Mouse (Mus musculus) limb, embryonic 14.5 days (tissue): ENCODE results near the gene Cdhr2. TPM values are rescaled to one million over a fixed set of nuclear protein-coding genes. Genes with fewer than 3 reads are reported as not detected.

ENCODE experiments used
- ATAC-seq: fragments of 200-750 bp; cut with Nextera tagmentation; 2 replicates; pipeline ENCODE4 v1.8.0; 2017; ENCODE audit warnings: low read depth, moderate number of reproducible peaks, moderate TSS enrichment; ENCODE audit not compliant: low FRiP score
- DNase-seq: peaks from one replicate; pipeline ENCODE4 v3.0.0-alpha.2; 2015; ENCODE audit warnings: low spot score
- H3K27ac ChIP-seq: fragments of 300-500 bp; sonication (generic); replicated peaks from 2 replicates; pipeline ENCODE4 v1.5.1; 2014; ENCODE audit warnings: low read depth, mild to moderate bottlenecking, low read length, moderate library complexity, mixed read lengths
- H3K27me3 ChIP-seq: fragments of 300-500 bp; sonication (generic); 2 replicates; pipeline ENCODE4 v1.6.1; 2014; ENCODE audit warnings: low read length, mixed read lengths; ENCODE audit not compliant: control insufficient read depth, insufficient read depth
- H3K36me3 ChIP-seq: fragments of 300-500 bp; sonication (generic); 2 replicates; pipeline ENCODE4 v1.6.1; 2014; ENCODE audit warnings: mild to moderate bottlenecking, low read length, moderate library complexity, mixed read lengths; ENCODE audit not compliant: control insufficient read depth, insufficient read depth
- H3K4me1 ChIP-seq: fragments of 300-500 bp; sonication (generic); 2 replicates; pipeline ENCODE4 v1.6.1; 2014; ENCODE audit warnings: antibody characterized with exemption, low read length, mixed read lengths; ENCODE audit not compliant: control insufficient read depth, insufficient read depth
- H3K4me2 ChIP-seq: fragments of 300-500 bp; sonication (generic); replicated peaks from 2 replicates; pipeline ENCODE4 v1.6.1; 2014; ENCODE audit warnings: low read depth, mild to moderate bottlenecking, low read length, moderate library complexity; ENCODE audit not compliant: severe bottlenecking
- H3K4me3 ChIP-seq: fragments of 300-500 bp; sonication (generic); replicated peaks from 2 replicates; pipeline ENCODE4 v1.5.1; 2014; ENCODE audit warnings: low read length
- H3K9ac ChIP-seq: fragments of 300-500 bp; sonication (generic); 2 replicates; pipeline ENCODE4 v1.6.1; 2014; ENCODE audit warnings: mild to moderate bottlenecking, low read depth, low read length, moderate library complexity; ENCODE audit not compliant: severe bottlenecking
- H3K9me3 ChIP-seq: fragments of 300-500 bp; sonication (generic); 2 replicates; pipeline ENCODE4 v1.6.1; 2016; ENCODE audit warnings: low read length; ENCODE audit not compliant: control insufficient read depth
- POLR2A ChIP-seq: fragments of 200-500 bp; IDR thresholded peaks from 2 replicates; pipeline ENCODE4 v1.8.0; 2012; ENCODE audit warnings: inconsistent platforms, mild to moderate bottlenecking, moderate library complexity, borderline replicate concordance; ENCODE audit not compliant: insufficient read depth, insufficient read length; ENCODE audit errors: extremely low read depth
- WGBS: fragments of 180-500 bp; shearing (Covaris S2); extraction: QIAGEN DNeasy Blood & Tissue Kit; methylation state at CpG from one replicate; pipeline ENCODE4 v1.1.7; 2014; 5-methylcytosine and 5-hydroxymethylcytosine counted together
- polyA plus RNA-seq, 2 experiments: library from polyadenylated mRNA; depleted of rRNA in 1 of 2; stranded (reverse) in 1 of 2; unstranded in 1 of 2; fragments of >200 nt; fragmentation: Nextera tagmentation in 1 of 2; extraction: Ambion mirVana in 1 of 2; gene quantifications; 2 replicates each; pipeline versions ENCODE4 v1.2.1 to v1.2.3; 2012 to 2014

The Cdhr2 gene
- polyA plus RNA-seq, 2 experiments, result 0.06 TPM

DNA sequence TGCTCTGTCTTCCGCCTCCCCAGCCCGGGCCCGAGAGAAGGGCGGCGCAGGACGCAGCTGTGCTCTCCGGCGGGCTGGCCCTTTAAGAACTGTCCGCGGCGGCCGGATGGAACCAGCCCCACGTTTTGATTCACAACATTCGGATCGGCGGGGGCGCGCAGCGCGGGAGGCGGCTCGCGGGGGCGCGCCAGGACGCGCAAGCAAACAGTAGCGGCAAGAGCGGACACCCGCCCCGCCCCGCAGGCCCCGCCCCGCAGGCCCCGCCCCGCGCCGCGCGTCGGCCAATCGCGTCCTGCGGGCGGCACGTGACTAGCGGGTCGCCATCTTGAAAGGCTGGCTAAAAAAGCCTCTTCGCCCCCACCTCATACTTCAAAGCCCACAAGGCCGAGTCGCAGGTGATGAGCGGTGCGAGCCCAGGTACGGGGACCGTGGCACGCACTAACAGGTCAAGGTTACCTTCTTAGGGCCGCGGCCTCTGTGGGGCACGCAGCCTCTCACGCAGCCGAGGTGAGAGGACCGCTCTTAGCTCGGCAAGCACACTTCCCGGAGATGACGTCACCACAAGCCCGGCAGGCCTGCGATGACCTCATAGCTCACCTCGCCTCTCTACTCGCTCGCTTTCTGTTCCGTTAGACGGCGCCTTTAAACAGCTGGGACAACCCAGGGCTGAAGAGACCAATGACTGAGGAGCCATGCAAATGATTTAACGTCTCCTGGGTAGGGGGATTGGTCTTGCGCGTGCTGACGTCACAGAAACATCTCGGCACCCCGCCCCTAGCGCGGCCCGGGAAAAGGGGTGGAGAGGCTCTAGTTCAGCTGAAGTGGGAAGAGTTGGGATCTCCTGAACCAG, 13.5 kb upstream of the Cdhr2 start:
- Histone ChIP-seq H3K4me3 (peak overlapping the region; percentile 99), H3K27ac (peak overlapping the region; percentile 98), H3K27me3 (no peaks in the 10 kb centered on the region), H3K4me2 (peak overlapping the region; percentile 80), H3K4me1 (peaks cover 24% of the 10 kb centered on the region), H3K9me3 (no peaks in the 10 kb centered on the region), H3K9ac (peak overlapping the region; percentile 96), H3K36me3 (peaks cover 29% of the 10 kb centered on the region)
- under 1% methylated on average over 78 of the region's 82 CpGs for WGBS
- DNase-seq (peak; percentile 93), ATAC-seq (peak; percentile 91)
- TF ChIP-seq POLR2A, result 0 out of 2 replicates have a peak, but pooled peaks have one; percentile 12

DNA sequence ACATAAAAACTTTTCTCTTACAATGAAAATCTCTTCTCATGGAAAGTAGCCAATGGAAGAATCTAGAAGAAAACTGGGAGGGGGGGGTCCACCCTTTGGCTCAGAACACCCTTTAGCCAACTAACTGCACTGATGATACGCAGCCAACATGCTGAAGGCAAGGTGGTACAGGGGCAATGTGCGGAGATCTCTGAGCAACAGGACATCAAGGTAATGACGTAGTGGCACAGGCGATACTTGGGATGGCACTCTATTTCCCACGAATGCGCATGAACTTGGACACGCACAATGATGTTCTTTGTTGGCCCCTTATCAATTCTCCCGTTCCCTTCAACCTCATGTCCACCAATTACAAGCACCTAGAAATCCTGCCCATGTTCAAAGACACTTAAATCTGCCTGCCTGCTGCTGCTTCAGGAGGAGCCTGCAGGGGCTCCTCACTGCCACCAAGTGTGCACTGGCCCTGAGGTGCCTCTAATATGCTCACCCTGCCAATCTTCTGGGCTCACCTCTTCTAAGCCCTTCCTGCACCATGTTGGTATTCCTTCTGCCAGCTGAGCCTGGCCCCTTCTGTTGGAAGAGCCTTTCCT, 11.0 kb upstream of the Cdhr2 start:
- H3K9ac ChIP-seq, result no peak overlapping the region
- DNase-seq, result no peak
- no peak overlapping the region for H3K4me3 ChIP-seq
- peaks cover 10% of the 10 kb centered on the region; the same call in 1 of the 2 replicates for H3K36me3 ChIP-seq
- H3K9me3 ChIP-seq, result no peaks in the 10 kb centered on the region
- peaks cover 23% of the 10 kb centered on the region for H3K4me1 ChIP-seq
- 93% methylated on average over 8 of the region's 8 CpGs for WGBS
- H3K27me3 ChIP-seq, result no peaks in the 10 kb centered on the region
- no peak overlapping the region for H3K27ac ChIP-seq
- ATAC-seq, result no peak
- no peak for TF ChIP-seq POLR2A
- no peak overlapping the region for H3K4me2 ChIP-seq

DNA sequence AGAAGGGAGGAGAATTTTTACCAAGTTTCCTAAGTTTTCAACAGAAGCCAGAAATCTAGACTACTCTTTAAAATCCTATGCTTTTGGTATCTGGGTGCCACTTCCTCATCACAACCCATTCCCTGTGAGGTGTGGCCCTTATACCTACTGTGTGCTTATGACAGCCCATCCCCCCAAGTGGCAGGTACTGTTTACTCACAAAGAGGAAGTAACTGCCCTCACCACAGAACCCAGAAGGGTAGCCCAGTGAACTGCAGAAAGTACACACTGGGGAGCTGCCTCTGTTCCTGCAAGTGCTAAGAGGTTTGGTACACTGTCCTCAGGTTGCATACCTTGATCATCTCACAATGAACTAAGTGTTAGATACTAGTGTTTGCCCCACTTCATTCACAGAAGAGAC, 9.5 kb upstream of the Cdhr2 start:
- peak overlapping the region; percentile 93; the same call in 1 of the 2 replicates for H3K4me2 ChIP-seq

DNA sequence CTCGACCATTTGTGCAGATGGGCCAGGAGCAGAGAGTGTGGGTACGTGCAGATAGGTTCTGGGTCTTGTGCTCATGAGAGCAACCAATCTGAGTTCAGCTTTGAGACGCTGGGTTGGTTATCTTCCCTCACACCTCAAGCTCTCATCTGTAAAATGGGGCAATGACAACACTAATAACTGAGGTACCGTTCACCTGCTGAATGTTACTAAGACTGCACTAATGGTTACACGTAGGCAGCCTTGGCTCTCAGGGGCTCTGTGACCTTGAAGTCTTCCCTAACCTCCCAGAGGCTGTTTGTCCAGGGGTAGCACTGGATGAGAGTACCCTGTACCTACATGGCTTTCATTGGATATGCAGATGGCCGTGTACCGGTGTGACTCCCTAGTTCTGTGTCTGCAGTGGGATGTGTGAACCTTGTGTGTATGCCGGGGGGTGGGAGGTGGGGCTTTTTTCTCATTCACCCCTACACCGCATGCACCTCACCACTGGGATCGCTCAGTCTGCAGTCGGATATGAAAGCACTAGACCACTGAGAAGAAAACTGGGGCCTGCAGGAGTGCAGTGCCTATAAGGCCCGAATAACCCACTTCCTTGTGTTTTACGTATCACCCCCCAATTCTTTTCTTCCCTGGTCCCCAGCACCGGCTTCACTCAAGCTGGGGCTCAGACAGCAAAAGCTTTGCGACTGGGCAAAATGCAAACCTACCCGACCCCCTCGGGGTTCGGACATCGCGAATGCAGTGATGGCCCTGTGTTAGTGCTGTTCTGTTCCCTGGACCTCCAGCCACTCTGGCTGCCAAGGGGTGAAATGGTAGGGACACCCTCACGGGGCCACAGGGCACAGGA, 8.3 kb upstream of the Cdhr2 start:
- WGBS, result 13% methylated on average over 21 of the region's 21 CpGs
- H3K27ac ChIP-seq, result peak overlapping the region; percentile 86

More for the DNA sequence above, 9.5 kb upstream of the Cdhr2 start:
- Histone ChIP-seq H3K4me1 (peaks cover 10% of the 10 kb centered on the region), H3K27me3 (no peaks in the 10 kb centered on the region), H3K4me3 (no peak overlapping the region), H3K9me3 (no peaks in the 10 kb centered on the region), H3K36me3 (0 out of 2 replicates have a peak, but pooled peaks cover 6% of the 10 kb centered on the region), H3K27ac (no peak overlapping the region), H3K9ac (no peak overlapping the region)
- ATAC-seq (no peak), DNase-seq (no peak)
- TF ChIP-seq POLR2A, result no peak

More for the DNA sequence above, 8.3 kb upstream of the Cdhr2 start:
- Histone ChIP-seq H3K27me3 (no peaks in the 10 kb centered on the region), H3K9me3 (no peaks in the 10 kb centered on the region), H3K4me3 (peak overlapping the region; percentile 97), H3K36me3 (0 out of 2 replicates have a peak, but pooled peaks cover 6% of the 10 kb centered on the region), H3K4me1 (peaks cover 10% of the 10 kb centered on the region), H3K4me2 (peak overlapping the region; percentile 93), H3K9ac (peak overlapping the region; percentile 82)
- ATAC-seq (no peak), DNase-seq (no peak)
- no peak for TF ChIP-seq POLR2A
